Mouse (Mus musculus) lung, embryonic 16.5 days (tissue): ENCODE results near the gene Lmx1a. TPM values are rescaled to one million over a fixed set of nuclear protein-coding genes. Genes with fewer than 3 reads are reported as not detected.

Experiments used
- ATAC-seq: fragments of 200-750 bp; cut with Nextera tagmentation; 2 replicates; pipeline ENCODE4 v1.8.0; 2017; ENCODE audit warnings: low read depth, mild to moderate bottlenecking, moderate library complexity
- H3K27ac ChIP-seq: fragments of 300-500 bp; sonication (generic); 2 replicates; pipeline ENCODE4 v1.5.1; 2014; ENCODE audit warnings: mild to moderate bottlenecking, control low read depth, low read length
- H3K27me3 ChIP-seq: fragments of 300-500 bp; sonication (generic); 2 replicates; pipeline ENCODE4 v1.6.1; 2014; ENCODE audit warnings: low read depth, low read length, mixed read lengths; ENCODE audit not compliant: control insufficient read depth, insufficient read depth
- H3K36me3 ChIP-seq: fragments of 300-500 bp; sonication (generic); 2 replicates; pipeline ENCODE4 v1.6.1; 2014; ENCODE audit warnings: low read length; ENCODE audit not compliant: control insufficient read depth, insufficient read depth
- H3K4me1 ChIP-seq: fragments of 300-500 bp; sonication (generic); replicated peaks from 2 replicates; pipeline ENCODE4 v1.6.1; 2014; ENCODE audit warnings: low read length, mixed read lengths; ENCODE audit not compliant: control insufficient read depth, insufficient read depth
- H3K4me2 ChIP-seq: fragments of 300-500 bp; sonication (generic); 2 replicates; pipeline ENCODE4 v1.6.1; 2014; ENCODE audit warnings: low read depth, low read length, control low read depth
- H3K4me3 ChIP-seq: fragments of 300-500 bp; sonication (generic); 2 replicates; pipeline ENCODE4 v1.5.1; 2014; ENCODE audit warnings: mild to moderate bottlenecking, low read length, control low read depth
- H3K9ac ChIP-seq: fragments of 300-500 bp; sonication (generic); 2 replicates; pipeline ENCODE4 v1.6.1; 2014; ENCODE audit warnings: low read length, control low read depth
- H3K9me3 ChIP-seq: fragments of 300-500 bp; sonication (generic); 2 replicates; pipeline ENCODE4 v1.6.1; 2016; ENCODE audit warnings: low read length; ENCODE audit not compliant: control insufficient read depth
- WGBS: fragments of 180-500 bp; shearing (Covaris S2); extraction: QIAGEN DNeasy Blood & Tissue Kit; methylation state at CpG from one replicate; pipeline ENCODE4 v1.1.7; 2014; 5-methylcytosine and 5-hydroxymethylcytosine counted together
- polyA plus RNA-seq: library from polyadenylated mRNA; unstranded; fragments of >200 nt; fragmentation: Nextera tagmentation; extraction: Ambion mirVana; gene quantifications from 2 replicates; pipeline ENCODE4 v1.2.1, GENCODE M21; 2015

The Lmx1a gene
- polyA plus RNA-seq, 1 experiment from 2014 or later = not detected

DNA sequence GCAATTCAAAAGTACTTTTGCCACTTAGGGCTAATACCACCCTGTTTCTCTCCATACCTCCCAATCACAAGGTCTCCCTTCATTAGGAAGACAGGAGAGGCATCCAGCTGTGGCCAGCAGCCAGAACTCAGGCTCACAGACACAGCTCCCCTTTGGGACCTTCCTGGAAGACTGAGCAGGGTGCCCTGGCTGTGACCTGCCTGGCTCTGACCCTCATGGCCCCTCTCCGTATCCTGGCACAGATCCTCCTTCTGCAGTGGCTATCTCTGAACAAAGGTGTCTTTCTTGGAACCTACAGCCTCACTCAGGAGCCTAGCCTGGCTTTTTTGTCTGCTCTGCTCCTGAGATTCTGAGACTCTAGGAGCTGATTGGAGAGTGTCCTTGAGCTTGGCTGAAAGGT lies 128.6 kb downstream of the Lmx1a start:
- ATAC-seq = no peak
- H3K4me2 ChIP-seq = no peak overlapping the region
- no peak overlapping the region for H3K27ac ChIP-seq
- H3K9ac ChIP-seq = no peak overlapping the region
- no peak overlapping the region for H3K4me3 ChIP-seq
- H3K9me3 ChIP-seq = no peaks in the 10 kb centered on the region
- no peaks in the 10 kb centered on the region for H3K27me3 ChIP-seq
- WGBS = 9% methylated on average over 1 of the region's 1 CpGs
- no peaks in the 10 kb centered on the region for H3K4me1 ChIP-seq
- no peaks in the 10 kb centered on the region for H3K36me3 ChIP-seq

DNA sequence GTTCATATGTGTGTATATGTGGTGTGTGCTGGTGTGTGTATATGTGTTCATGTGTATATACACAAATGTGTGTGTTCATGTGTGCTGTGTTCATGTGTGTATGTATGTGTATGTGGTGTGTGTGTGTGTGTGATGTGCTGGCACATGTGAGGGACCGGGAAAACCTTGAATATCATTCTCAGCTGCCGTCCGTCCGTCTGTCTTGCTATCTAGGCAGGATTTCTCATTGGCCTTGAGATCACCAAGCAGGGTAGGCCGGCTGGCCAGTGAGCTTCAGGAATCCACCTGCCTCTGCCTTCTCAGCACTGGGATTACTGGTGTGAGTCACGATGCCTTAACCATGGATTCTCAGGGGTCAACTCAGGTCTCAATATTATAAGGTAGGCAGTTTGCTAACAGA lies 131.0 kb downstream of the Lmx1a start:
- no peak overlapping the region for H3K4me3 ChIP-seq
- H3K27me3 ChIP-seq = no peaks in the 10 kb centered on the region
- H3K9ac ChIP-seq = no peak overlapping the region
- H3K27ac ChIP-seq = no peak overlapping the region
- no peaks in the 10 kb centered on the region for H3K4me1 ChIP-seq
- no peak overlapping the region for H3K4me2 ChIP-seq
- H3K36me3 ChIP-seq = no peaks in the 10 kb centered on the region
- no peak for ATAC-seq
- WGBS = 93% methylated on average over 6 of the region's 6 CpGs
- no peaks in the 10 kb centered on the region for H3K9me3 ChIP-seq

DNA sequence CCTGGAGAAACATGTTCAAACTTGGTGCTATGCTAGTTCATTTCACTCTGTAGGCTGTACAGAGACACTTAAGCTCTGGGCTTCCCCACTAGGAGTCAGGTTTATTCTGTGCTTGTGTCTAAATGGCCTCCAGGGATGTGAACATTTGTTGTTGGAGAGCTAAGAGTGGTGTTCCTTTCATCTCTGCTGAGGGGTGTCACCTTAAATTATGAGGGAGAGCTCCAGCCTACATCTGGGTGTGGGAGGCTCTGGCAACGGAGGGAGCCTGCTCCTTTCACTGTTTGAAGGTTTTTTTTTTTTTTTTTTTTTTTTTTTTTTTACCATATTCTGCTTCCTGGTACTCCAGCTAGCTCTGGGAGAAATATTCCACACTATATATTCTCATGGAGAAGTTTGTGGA lies 132.1 kb downstream of the Lmx1a start:
- Histone ChIP-seq H3K4me3 (no peak overlapping the region), H3K4me1 (no peaks in the 10 kb centered on the region), H3K27ac (no peak overlapping the region), H3K9me3 (no peaks in the 10 kb centered on the region), H3K4me2 (no peak overlapping the region), H3K27me3 (no peaks in the 10 kb centered on the region), H3K36me3 (no peaks in the 10 kb centered on the region), H3K9ac (no peak overlapping the region)
- 17% methylated on average over 1 of the region's 1 CpGs for WGBS
- no peak for ATAC-seq

DNA sequence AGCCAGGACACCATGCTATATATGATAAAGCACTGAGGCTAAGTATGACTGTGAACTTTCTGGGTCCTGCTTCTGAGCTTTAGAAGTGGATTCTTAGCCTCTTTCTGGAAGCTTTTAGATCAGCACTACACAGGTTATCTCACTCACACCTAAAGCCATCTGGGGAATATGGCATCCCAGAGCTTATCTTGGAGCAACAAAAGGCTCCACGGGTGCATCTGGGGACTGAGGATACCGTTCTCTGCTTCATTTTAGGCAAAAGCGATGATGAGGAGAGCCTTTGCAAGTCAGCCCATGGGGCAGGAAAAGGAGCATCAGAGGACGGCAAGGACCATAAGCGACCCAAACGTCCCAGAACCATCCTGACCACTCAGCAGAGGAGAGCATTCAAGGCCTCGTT lies 141.3 kb downstream of the Lmx1a start:
- Histone ChIP-seq H3K9me3 (no peaks in the 10 kb centered on the region), H3K4me1 (no peaks in the 10 kb centered on the region)
- WGBS = 74% methylated on average over 7 of the region's 7 CpGs

DNA sequence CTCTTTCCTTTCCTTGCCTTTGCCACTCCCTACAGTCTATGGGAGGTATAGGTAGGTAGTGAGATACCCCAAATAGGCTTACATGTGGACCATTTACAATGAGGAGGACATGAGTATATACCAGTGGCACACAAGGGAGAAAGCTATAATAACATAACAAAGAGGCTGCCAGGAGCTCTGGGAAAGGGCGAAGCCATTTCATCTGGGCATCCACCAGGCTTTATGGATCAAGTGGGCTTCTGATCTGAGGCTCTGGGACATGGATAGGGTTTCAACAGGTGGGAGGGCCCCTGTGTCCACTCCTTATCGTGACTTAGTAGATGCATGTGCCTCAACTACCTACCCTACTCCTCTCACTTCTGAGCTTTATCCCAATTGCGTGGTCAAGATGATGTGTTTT lies 142.6 kb downstream of the Lmx1a start:
- no peak overlapping the region for H3K4me3 ChIP-seq
- H3K9me3 ChIP-seq = no peaks in the 10 kb centered on the region
- no peak overlapping the region for H3K9ac ChIP-seq
- no peak overlapping the region for H3K4me2 ChIP-seq
- no peaks in the 10 kb centered on the region for H3K4me1 ChIP-seq
- no peak for ATAC-seq
- no peaks in the 10 kb centered on the region for H3K36me3 ChIP-seq
- no peak overlapping the region for H3K27ac ChIP-seq
- H3K27me3 ChIP-seq = no peaks in the 10 kb centered on the region
- WGBS = 82% methylated on average over 3 of the region's 3 CpGs

More for the DNA sequence above, 141.3 kb downstream of the Lmx1a start:
- Histone ChIP-seq H3K4me3 (no peak overlapping the region), H3K9ac (no peak overlapping the region), H3K36me3 (no peaks in the 10 kb centered on the region), H3K27ac (no peak overlapping the region), H3K4me2 (no peak overlapping the region), H3K27me3 (no peaks in the 10 kb centered on the region)
- no peak for ATAC-seq

DNA sequence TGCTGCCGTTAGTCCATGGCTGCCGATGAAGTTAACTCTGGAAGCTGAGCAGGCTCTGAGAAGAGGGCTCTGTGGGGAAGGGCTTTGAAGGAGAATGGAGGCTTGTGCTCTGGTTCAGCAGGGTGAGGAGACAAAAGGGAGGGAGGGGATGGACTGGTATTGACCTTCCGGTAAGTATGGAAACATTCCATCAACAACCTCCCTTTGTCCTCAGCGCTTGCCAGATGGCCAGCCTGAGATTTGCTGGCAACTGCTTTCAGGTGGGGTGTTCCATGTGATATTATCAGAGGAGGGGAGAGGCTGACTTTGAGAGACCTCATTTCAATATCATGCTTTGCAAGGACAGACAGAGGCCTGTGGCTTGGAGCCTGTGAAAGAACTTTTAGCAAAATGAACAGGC lies 165.8 kb downstream of the Lmx1a start:
- Histone ChIP-seq H3K4me1 (no peaks in the 10 kb centered on the region), H3K9ac (no peak overlapping the region), H3K36me3 (no peaks in the 10 kb centered on the region), H3K4me3 (no peak overlapping the region), H3K27me3 (no peaks in the 10 kb centered on the region), H3K9me3 (no peaks in the 10 kb centered on the region), H3K27ac (no peak overlapping the region), H3K4me2 (no peak overlapping the region)
- ATAC-seq = no peak
- WGBS = 70% methylated on average over 4 of the region's 4 CpGs

DNA sequence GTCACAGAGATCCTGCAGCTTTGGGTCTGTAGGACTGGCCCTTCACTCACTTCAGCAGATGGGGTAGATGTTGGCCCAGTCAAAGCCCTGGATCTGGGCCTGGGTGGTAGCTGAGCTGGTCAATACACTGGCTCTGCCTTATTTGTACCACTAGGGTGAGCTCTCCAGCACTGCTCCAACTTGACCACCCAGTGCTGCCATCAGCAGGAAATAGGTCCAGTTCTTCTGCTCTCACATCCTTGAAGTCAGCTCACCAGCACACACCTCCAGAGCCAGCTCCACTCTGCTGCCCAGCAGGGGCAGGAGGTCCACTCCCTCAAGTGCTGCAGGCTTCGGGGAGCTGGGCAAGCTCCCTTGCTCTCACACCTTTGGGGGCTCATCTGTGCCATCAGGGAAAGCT lies 183.0 kb downstream of the Lmx1a start:
- no peak overlapping the region for H3K4me2 ChIP-seq
- ATAC-seq = no peak
- 67% methylated on average over 1 of the region's 1 CpGs for WGBS
- no peaks in the 10 kb centered on the region for H3K4me1 ChIP-seq
- H3K36me3 ChIP-seq = no peaks in the 10 kb centered on the region
- H3K4me3 ChIP-seq = no peak overlapping the region
- H3K9me3 ChIP-seq = no peaks in the 10 kb centered on the region
- H3K27ac ChIP-seq = no peak overlapping the region
- no peak overlapping the region for H3K9ac ChIP-seq
- no peaks in the 10 kb centered on the region for H3K27me3 ChIP-seq

DNA sequence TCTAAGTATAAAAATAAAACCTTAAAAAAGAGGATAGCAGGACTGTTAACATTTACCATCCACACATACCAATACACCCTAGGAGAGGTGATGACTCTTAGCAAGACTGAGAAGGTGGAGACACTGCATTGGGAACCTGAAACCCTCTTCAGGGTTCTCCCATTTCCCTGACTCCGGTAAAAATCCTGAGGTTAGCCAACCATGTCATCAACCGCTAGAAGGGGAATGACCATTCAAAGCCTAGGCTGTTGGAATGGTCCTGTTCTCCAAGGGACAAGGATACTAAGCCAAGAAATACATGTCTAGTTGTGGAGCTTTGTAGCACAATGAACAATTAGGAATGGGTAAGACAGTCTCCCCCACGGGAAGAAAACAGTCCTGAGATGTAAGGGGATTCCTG lies 185.1 kb downstream of the Lmx1a start:
- ATAC-seq = no peak
- Histone ChIP-seq H3K4me2 (no peak overlapping the region), H3K9ac (no peak overlapping the region), H3K4me1 (no peaks in the 10 kb centered on the region), H3K9me3 (no peaks in the 10 kb centered on the region), H3K4me3 (no peak overlapping the region), H3K27ac (no peak overlapping the region), H3K27me3 (no peaks in the 10 kb centered on the region), H3K36me3 (no peaks in the 10 kb centered on the region)
- WGBS = 57% methylated on average over 3 of the region's 3 CpGs

DNA sequence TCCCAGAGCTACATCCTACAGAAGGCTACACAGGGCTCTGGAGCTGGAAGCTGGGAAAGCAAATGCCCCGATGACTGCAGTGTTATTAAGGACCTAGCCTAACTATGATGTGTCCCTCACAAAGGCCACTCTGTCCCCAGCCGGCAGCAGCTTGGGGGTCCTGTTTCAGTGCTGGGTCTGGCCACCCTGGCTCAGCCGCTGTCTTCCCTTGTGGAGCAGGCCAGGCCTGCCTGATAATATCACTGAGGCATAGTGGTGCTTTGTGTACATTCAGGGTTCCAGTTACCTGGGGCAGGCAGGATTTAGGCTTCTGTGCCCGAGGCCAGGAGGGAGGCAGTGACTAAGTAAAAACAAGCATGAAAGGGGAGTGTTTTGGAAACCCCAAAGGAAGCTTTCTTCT lies 188.9 kb downstream of the Lmx1a start:
- H3K27ac ChIP-seq = no peak overlapping the region
- H3K9ac ChIP-seq = no peak overlapping the region
- no peaks in the 10 kb centered on the region for H3K36me3 ChIP-seq
- no peaks in the 10 kb centered on the region; the same call in 1 of the 2 replicates for H3K27me3 ChIP-seq
- 49% methylated on average over 4 of the region's 4 CpGs for WGBS
- no peak overlapping the region for H3K4me2 ChIP-seq
- H3K9me3 ChIP-seq = no peaks in the 10 kb centered on the region
- no peak overlapping the region for H3K4me3 ChIP-seq
- no peaks in the 10 kb centered on the region for H3K4me1 ChIP-seq
- no peak for ATAC-seq

DNA sequence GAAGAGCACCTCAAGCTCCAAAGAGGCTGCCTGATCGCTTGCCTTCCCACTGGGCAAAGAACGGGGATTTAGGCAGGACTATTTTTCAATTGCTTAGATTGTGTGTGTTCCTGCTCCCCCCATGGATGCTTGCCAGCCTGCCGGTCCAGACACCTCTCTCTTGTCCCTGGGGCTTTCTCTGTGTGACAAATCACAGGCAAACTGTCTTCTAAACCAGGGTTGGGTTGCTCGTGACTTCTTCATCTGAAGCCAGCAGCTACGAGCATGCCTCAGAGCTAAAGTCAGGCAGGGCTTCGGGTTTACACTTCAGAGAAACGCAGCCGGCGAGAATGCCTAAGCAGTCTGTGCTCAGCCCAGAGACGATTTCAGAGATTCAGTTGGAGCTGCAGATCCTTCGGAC lies 189.3 kb downstream of the Lmx1a start:
- WGBS = 66% methylated on average over 11 of the region's 11 CpGs
- H3K9ac ChIP-seq = no peak overlapping the region
- no peak overlapping the region for H3K27ac ChIP-seq
- no peak for ATAC-seq
- no peak overlapping the region for H3K4me3 ChIP-seq
- H3K9me3 ChIP-seq = no peaks in the 10 kb centered on the region
- H3K27me3 ChIP-seq = no peaks in the 10 kb centered on the region; the same call in 1 of the 2 replicates
- H3K4me1 ChIP-seq = no peaks in the 10 kb centered on the region
- H3K36me3 ChIP-seq = no peaks in the 10 kb centered on the region
- no peak overlapping the region for H3K4me2 ChIP-seq
